Mouse (Mus musculus): ENCODE results near the gene Arhgef3. TPM values are rescaled to one million over a fixed set of nuclear protein-coding genes. Genes with fewer than 3 reads are reported as not detected.

Arhgef3 gene
- polyA plus RNA-seq, 1 experiment = 17.3 TPM

- Histone ChIP-seq H3K27me3 (replicated peaks; ENCODE audit: control insufficient read depth, insufficient read depth, low read length) (no peaks in the 10 kb centered on the region), H3K27ac (ENCODE audit: insufficient read depth, low read depth, low read length) (no peak overlapping the region), H3K4me3 (ENCODE audit: insufficient read depth, low read depth, low read length) (no peak overlapping the region), H3K36me3 (ENCODE audit: control insufficient read depth, insufficient read depth, low read length) (no peaks in the 10 kb centered on the region), H3K4me1 (ENCODE audit: control insufficient read depth, insufficient read depth, low read length) (no peaks in the 10 kb centered on the region)
- DNase-seq = no peak
- 73% methylated on average over 7 of the region's 7 CpGs for WGBS
- no peak for TF ChIP-seq CTCF (conservative IDR thresholded peaks at IDR 0.05; ENCODE audit: insufficient read depth, insufficient read length, low read depth, low read length)
- no peak for TF ChIP-seq POLR2A (IDR thresholded peaks at IDR 0.05; ENCODE audit: low read depth, low read length)
Observed at GRCm38 (mm10) chr14:27250281-27250789, 135.6 kb downstream of the Arhgef3 start.

GRCm38 (mm10) chr14:27253391-27253790, 138.7 kb downstream of the Arhgef3 start:
- Histone ChIP-seq H3K4me1 (ENCODE audit: control insufficient read depth, insufficient read depth, low read length) (no peaks in the 10 kb centered on the region), H3K36me3 (ENCODE audit: control insufficient read depth, insufficient read depth, low read length) (no peaks in the 10 kb centered on the region), H3K27ac (ENCODE audit: insufficient read depth, low read depth, low read length) (no peak overlapping the region), H3K4me3 (ENCODE audit: insufficient read depth, low read depth, low read length) (no peak overlapping the region), H3K27me3 (replicated peaks; ENCODE audit: control insufficient read depth, insufficient read depth, low read length) (no peaks in the 10 kb centered on the region)
- WGBS = 88% methylated on average over 5 of the region's 5 CpGs
- TF ChIP-seq POLR2A (IDR thresholded peaks at IDR 0.05; ENCODE audit: low read depth, low read length) = no peak
- no peak for DNase-seq

GRCm38 (mm10) chr14:27262349-27262748, 147.7 kb downstream of the Arhgef3 start:
- WGBS = 91% methylated on average over 6 of the region's 6 CpGs
- Histone ChIP-seq H3K4me1 (ENCODE audit: control insufficient read depth, insufficient read depth, low read length) (peaks cover 9% of the 10 kb centered on the region; the same call in 1 of the 2 replicates), H3K4me3 (ENCODE audit: insufficient read depth, low read depth, low read length) (no peak overlapping the region), H3K36me3 (ENCODE audit: control insufficient read depth, insufficient read depth, low read length) (no peaks in the 10 kb centered on the region), H3K27me3 (replicated peaks; ENCODE audit: control insufficient read depth, insufficient read depth, low read length) (no peaks in the 10 kb centered on the region), H3K27ac (ENCODE audit: insufficient read depth, low read depth, low read length) (no peak overlapping the region)
- TF ChIP-seq POLR2A (IDR thresholded peaks at IDR 0.05; ENCODE audit: low read depth, low read length) (no peak), CTCF (conservative IDR thresholded peaks at IDR 0.05; ENCODE audit: insufficient read depth, insufficient read length, low read depth, low read length) (no peak)
- DNase-seq = no peak

- peaks cover 5% of the 10 kb centered on the region; the same call in 1 of the 2 replicates for H3K4me1 ChIP-seq (ENCODE audit: control insufficient read depth, insufficient read depth, low read length)
- H3K36me3 ChIP-seq (ENCODE audit: control insufficient read depth, insufficient read depth, low read length) = no peaks in the 10 kb centered on the region
- 96% methylated on average over 1 of the region's 1 CpGs for WGBS
- H3K27me3 ChIP-seq (replicated peaks; ENCODE audit: control insufficient read depth, insufficient read depth, low read length) = no peaks in the 10 kb centered on the region
- no peak overlapping the region for H3K4me3 ChIP-seq (ENCODE audit: insufficient read depth, low read depth, low read length)
- no peak for DNase-seq
- H3K27ac ChIP-seq (ENCODE audit: insufficient read depth, low read depth, low read length) = no peak overlapping the region
- TF ChIP-seq POLR2A (IDR thresholded peaks at IDR 0.05; ENCODE audit: low read depth, low read length) (no peak), CTCF (conservative IDR thresholded peaks at IDR 0.05; ENCODE audit: insufficient read depth, insufficient read length, low read depth, low read length) (no peak)
Observed at GRCm38 (mm10) chr14:27266601-27267000, 151.9 kb downstream of the Arhgef3 start.

GRCm38 (mm10) chr14:27268137-27268536, 153.4 kb downstream of the Arhgef3 start:
- DNase-seq = no peak
- H3K27me3 ChIP-seq (replicated peaks; ENCODE audit: control insufficient read depth, insufficient read depth, low read length) = no peaks in the 10 kb centered on the region
- TF ChIP-seq CTCF (conservative IDR thresholded peaks at IDR 0.05; ENCODE audit: insufficient read depth, insufficient read length, low read depth, low read length) = no peak
- no peak for TF ChIP-seq POLR2A (IDR thresholded peaks at IDR 0.05; ENCODE audit: low read depth, low read length)
- no peak overlapping the region for H3K4me3 ChIP-seq (ENCODE audit: insufficient read depth, low read depth, low read length)
- peaks cover 2% of the 10 kb centered on the region; the same call in 1 of the 2 replicates for H3K4me1 ChIP-seq (ENCODE audit: control insufficient read depth, insufficient read depth, low read length)
- H3K27ac ChIP-seq (ENCODE audit: insufficient read depth, low read depth, low read length) = no peak overlapping the region
- no peaks in the 10 kb centered on the region for H3K36me3 ChIP-seq (ENCODE audit: control insufficient read depth, insufficient read depth, low read length)
- WGBS = 58% methylated on average over 5 of the region's 5 CpGs

- Histone ChIP-seq H3K4me3 (ENCODE audit: insufficient read depth, low read depth, low read length) (no peak overlapping the region), H3K27me3 (replicated peaks; ENCODE audit: control insufficient read depth, insufficient read depth, low read length) (no peaks in the 10 kb centered on the region), H3K27ac (ENCODE audit: insufficient read depth, low read depth, low read length) (no peak overlapping the region), H3K4me1 (ENCODE audit: control insufficient read depth, insufficient read depth, low read length) (no peaks in the 10 kb centered on the region), H3K36me3 (ENCODE audit: control insufficient read depth, insufficient read depth, low read length) (no peaks in the 10 kb centered on the region)
- TF ChIP-seq CTCF (conservative IDR thresholded peaks at IDR 0.05; ENCODE audit: insufficient read depth, insufficient read length, low read depth, low read length) = no peak
- TF ChIP-seq POLR2A (IDR thresholded peaks at IDR 0.05; ENCODE audit: low read depth, low read length) = no peak
- DNase-seq = no peak
- 83% methylated on average over 16 of the region's 16 CpGs for WGBS
Observed at GRCm38 (mm10) chr14:27268986-27269700, 154.4 kb downstream of the Arhgef3 start.

- 67% methylated on average over 4 of the region's 4 CpGs for WGBS
- Histone ChIP-seq H3K4me1 (ENCODE audit: control insufficient read depth, insufficient read depth, low read length) (no peaks in the 10 kb centered on the region), H3K27me3 (replicated peaks; ENCODE audit: control insufficient read depth, insufficient read depth, low read length) (no peaks in the 10 kb centered on the region), H3K4me3 (ENCODE audit: insufficient read depth, low read depth, low read length) (no peak overlapping the region), H3K36me3 (ENCODE audit: control insufficient read depth, insufficient read depth, low read length) (no peaks in the 10 kb centered on the region), H3K27ac (ENCODE audit: insufficient read depth, low read depth, low read length) (no peak overlapping the region)
- TF ChIP-seq POLR2A (IDR thresholded peaks at IDR 0.05; ENCODE audit: low read depth, low read length) (no peak), CTCF (conservative IDR thresholded peaks at IDR 0.05; ENCODE audit: insufficient read depth, insufficient read length, low read depth, low read length) (no peak)
- no peak for DNase-seq
Observed at GRCm38 (mm10) chr14:27269836-27270235, 155.1 kb downstream of the Arhgef3 start.
